Mouse (Mus musculus): ENCODE data around the gene Timm17a. TPM values are rescaled to one million over a fixed set of nuclear protein-coding genes. Genes with fewer than 3 reads are reported as not detected.
A peak's percentile ranks its signal among the peaks of the same experiment; 100 is the strongest.

Gene Timm17a
- polyA plus RNA-seq (2014; fragmentation: Nextera tagmentation; extraction: Ambion mirVana): 177 and 189 TPM in 2 replicates

DNA sequence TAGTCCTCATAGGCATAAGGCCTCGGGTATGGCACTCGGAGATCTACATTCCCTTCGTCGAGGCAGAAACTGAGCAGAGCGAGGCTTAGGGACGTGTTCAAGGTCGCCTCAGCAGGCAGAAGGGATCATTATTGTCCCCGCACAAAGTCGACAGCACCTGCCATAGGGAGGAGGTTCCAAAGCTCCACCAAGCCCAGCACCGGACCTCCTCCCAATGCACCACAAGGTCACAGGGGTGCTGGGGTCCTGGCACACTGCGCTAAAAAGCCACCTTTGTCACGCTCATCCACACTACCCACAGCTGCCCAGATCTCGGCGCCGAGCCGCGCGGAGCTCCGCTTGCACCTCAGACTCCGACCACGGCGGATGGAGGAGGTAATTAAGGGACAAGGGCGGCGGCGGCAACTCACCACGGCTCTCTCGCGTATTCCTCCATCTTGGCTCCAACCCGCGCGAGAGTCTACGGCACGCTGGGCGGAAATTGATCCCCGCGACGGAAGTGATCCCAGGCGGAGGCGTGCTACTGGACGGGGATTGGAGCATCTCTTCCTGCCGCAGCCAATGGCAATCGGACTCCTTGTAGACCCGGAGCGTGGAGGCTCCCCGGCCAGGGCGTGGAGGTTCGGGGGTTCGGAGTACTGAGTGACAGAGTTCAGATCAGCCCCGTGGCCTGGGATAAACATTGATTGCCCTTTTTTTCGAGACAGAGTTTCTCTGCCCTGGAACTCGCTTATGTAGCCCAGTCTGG lies at the start of gene Timm17a:
TSS of gene Timm17a (minus strand) at position 495 of the 748 bp plus-strand sequence.
- Histone ChIP-seq H3K27ac (ENCODE audit: low read depth) (peak within 1 kb of the TSS; percentile 74), H3K9me3 (ENCODE audit: low read depth, low read length) (no peaks in the 10 kb centered on the region), H3K36me3 (ENCODE audit: insufficient read depth) (peaks cover 16% of the 10 kb centered on the region), H3K27me3 (ENCODE audit: insufficient read depth, low read length) (no peaks in the 10 kb centered on the region), H3K4me3 (ENCODE audit: low read depth, low read length) (peak within 1 kb of the TSS; percentile 97), H3K9ac (peak within 1 kb of the TSS; percentile 98), H3K4me1 (ENCODE audit: insufficient read depth) (peaks cover 9% of the 10 kb centered on the region; the same call in 1 of the 2 replicates), H3K4me2 (peak within 1 kb of the TSS; percentile 89)
- no peak for TF ChIP-seq CTCF (IDR thresholded peaks at IDR 0.05; ENCODE audit: low read depth)
- DNase-seq: peak; percentile 98
- WGBS: under 1% methylated on average over 51 of the region's 51 CpGs
- peak; percentile 100 for ATAC-seq (ENCODE audit: insufficient read depth)

DNA sequence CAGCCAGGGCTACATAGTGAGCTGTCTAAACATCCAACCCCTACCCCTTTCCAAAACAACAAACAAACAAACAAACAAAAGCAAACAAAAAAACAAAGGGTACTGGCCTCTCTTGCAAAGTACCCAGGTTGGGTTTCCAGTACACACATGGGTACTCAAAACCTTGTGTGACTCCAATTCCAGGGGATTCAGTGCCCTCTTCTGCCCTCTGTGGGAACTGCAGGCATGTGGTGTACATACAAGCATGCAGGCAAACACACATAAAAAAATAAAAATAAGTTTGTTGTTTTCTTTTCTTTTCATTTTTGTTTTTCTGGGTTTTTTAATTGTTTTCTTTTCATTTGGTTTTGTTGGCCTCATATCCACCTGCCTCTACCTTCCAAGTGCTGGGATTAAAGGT lies 48.5 kb upstream of the Timm17a start:
- DNase-seq: no peak
- Histone ChIP-seq H3K4me2 (no peak overlapping the region), H3K27ac (ENCODE audit: low read depth) (no peak overlapping the region), H3K4me1 (ENCODE audit: insufficient read depth) (no peaks in the 10 kb centered on the region), H3K27me3 (ENCODE audit: insufficient read depth, low read length) (no peaks in the 10 kb centered on the region), H3K9me3 (ENCODE audit: low read depth, low read length) (0 out of 2 replicates have a peak, but pooled peaks cover 2% of the 10 kb centered on the region), H3K9ac (no peak overlapping the region), H3K36me3 (ENCODE audit: insufficient read depth) (no peaks in the 10 kb centered on the region), H3K4me3 (ENCODE audit: low read depth, low read length) (no peak overlapping the region)
- ATAC-seq (ENCODE audit: insufficient read depth): no peak
- peak; percentile 25; the same call in 1 of the 2 replicates for TF ChIP-seq CTCF (IDR thresholded peaks at IDR 0.05; ENCODE audit: low read depth)

DNA sequence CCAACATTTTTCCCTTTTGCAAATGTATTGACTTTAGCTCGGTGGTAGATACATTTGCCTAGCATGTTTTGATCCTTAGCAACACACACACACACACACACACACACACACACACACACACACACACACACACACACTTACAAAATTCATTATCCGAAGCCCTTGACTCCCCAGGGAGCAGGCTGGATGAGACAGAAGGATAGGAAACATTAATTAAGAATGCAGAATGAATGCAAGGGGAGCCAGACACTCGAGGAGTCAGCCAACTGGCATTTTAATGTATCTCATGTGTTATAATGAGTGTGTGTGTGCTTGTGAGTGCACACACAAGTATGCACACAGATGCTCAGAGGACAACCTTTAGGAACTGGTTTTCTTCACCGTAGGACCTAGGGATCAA lies 47.9 kb upstream of the Timm17a start:
- H3K4me3 ChIP-seq (ENCODE audit: low read depth, low read length): no peak overlapping the region
- H3K36me3 ChIP-seq (ENCODE audit: insufficient read depth): no peaks in the 10 kb centered on the region
- H3K4me1 ChIP-seq (ENCODE audit: insufficient read depth): no peaks in the 10 kb centered on the region
- DNase-seq (no peak), ATAC-seq (ENCODE audit: insufficient read depth) (no peak)
- H3K9me3 ChIP-seq (ENCODE audit: low read depth, low read length): 0 out of 2 replicates have a peak, but pooled peaks cover 2% of the 10 kb centered on the region
- TF ChIP-seq CTCF (IDR thresholded peaks at IDR 0.05; ENCODE audit: low read depth): no peak
- WGBS: 83% methylated on average over 4 of the region's 4 CpGs
- no peaks in the 10 kb centered on the region for H3K27me3 ChIP-seq (ENCODE audit: insufficient read depth, low read length)
- H3K4me2 ChIP-seq: no peak overlapping the region
- no peak overlapping the region for H3K27ac ChIP-seq (ENCODE audit: low read depth)
- no peak overlapping the region for H3K9ac ChIP-seq

DNA sequence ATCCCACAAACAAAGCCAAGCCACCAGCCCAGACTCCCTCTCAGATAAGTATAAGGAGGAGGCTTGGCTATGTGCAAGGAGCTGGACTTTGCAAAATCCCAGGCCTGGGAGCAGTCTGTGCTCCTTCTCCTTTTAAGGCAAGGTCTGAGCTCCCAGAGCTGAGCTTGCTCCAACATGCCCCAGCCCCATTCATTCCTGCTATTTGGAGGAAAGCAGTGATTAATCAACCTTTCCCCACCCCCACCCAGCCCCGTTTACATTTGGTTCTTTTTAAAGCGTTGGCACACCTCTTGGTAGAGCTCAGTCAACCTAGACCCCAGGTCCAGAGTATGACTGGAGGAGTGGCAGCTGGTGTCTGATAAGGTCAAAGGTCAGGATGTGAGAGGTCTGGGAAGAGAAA lies 45.5 kb upstream of the Timm17a start:
- no peaks in the 10 kb centered on the region for H3K36me3 ChIP-seq (ENCODE audit: insufficient read depth)
- H3K27ac ChIP-seq (ENCODE audit: low read depth): no peak overlapping the region; the same call in 1 of the 2 replicates
- 2% methylated on average over 2 of the region's 2 CpGs for WGBS
- no peaks in the 10 kb centered on the region for H3K4me1 ChIP-seq (ENCODE audit: insufficient read depth)
- no peak overlapping the region for H3K4me3 ChIP-seq (ENCODE audit: low read depth, low read length)
- TF ChIP-seq CTCF (IDR thresholded peaks at IDR 0.05; ENCODE audit: low read depth): no peak
- peak; percentile 56 for ATAC-seq (ENCODE audit: insufficient read depth)
- no peak overlapping the region for H3K4me2 ChIP-seq
- H3K9me3 ChIP-seq (ENCODE audit: low read depth, low read length): 0 out of 2 replicates have a peak, but pooled peaks cover 2% of the 10 kb centered on the region
- no peaks in the 10 kb centered on the region for H3K27me3 ChIP-seq (ENCODE audit: insufficient read depth, low read length)
- H3K9ac ChIP-seq: no peak overlapping the region
- DNase-seq: peak; percentile 37

DNA sequence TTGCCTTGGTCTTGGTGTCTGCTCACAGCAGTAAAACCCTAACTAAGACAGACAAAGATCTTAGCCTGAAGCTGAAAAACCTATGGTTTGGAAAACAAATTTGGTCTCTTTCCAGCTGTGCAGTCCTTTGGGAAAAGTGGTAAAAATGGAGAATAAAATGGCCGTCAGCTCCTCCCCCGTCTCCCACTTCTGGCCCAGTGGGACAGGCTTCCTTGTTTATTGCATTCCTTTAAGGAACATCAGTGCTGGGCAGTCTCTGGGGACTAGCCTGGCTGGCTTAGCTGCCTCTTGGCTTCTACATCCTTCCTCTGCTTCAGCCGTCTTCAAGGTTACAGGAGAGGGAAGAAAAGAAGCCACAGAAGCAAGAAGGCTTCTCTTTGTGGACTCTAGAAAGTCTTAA lies 38.4 kb upstream of the Timm17a start:
- no peak for TF ChIP-seq CTCF (IDR thresholded peaks at IDR 0.05; ENCODE audit: low read depth)
- Histone ChIP-seq H3K4me3 (ENCODE audit: low read depth, low read length) (no peak overlapping the region), H3K27me3 (ENCODE audit: insufficient read depth, low read length) (no peaks in the 10 kb centered on the region), H3K36me3 (ENCODE audit: insufficient read depth) (no peaks in the 10 kb centered on the region), H3K4me1 (ENCODE audit: insufficient read depth) (peaks cover 6% of the 10 kb centered on the region), H3K27ac (ENCODE audit: low read depth) (no peak overlapping the region), H3K9me3 (ENCODE audit: low read depth, low read length) (no peaks in the 10 kb centered on the region), H3K4me2 (no peak overlapping the region), H3K9ac (no peak overlapping the region)
- ATAC-seq (ENCODE audit: insufficient read depth): no peak
- DNase-seq: peak; percentile 35
- WGBS: 62% methylated on average over 3 of the region's 3 CpGs

DNA sequence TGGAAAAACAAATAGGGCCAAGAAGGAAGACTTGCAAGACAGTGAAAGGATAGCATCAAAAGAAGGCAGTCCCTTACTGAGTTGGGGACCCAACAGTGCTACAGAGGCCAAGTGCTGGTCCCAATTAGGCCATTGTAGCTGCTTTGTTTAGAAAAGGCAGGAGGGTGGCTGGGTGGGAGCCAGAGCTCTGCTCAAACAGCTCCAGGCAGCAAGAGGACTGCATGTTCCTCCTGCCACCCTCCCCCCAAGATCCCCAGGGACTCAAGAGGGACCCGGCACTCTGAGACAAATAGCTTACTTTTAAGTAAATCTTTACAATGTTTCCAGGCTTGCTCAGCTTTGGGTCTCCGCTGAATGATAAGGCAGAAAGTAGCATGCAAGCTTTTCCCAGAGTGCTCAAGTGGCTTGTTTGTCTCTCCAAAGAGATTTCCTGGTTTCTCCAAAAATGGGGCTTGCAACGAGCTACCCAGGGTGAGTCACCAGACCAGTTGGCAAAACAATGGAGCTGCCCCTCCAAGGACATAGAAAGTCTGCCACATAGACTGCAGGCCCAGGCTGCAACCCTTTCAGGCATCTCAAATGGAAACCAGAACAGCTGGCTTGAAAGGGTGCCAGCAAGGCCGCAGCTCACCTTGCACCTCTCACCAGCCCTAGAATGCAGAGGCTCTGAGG lies 34.1 kb upstream of the Timm17a start:
- Histone ChIP-seq H3K36me3 (ENCODE audit: insufficient read depth) (no peaks in the 10 kb centered on the region), H3K4me2 (no peak overlapping the region), H3K27me3 (ENCODE audit: insufficient read depth, low read length) (no peaks in the 10 kb centered on the region), H3K4me1 (ENCODE audit: insufficient read depth) (peaks cover 6% of the 10 kb centered on the region), H3K9ac (no peak overlapping the region), H3K27ac (ENCODE audit: low read depth) (peak overlapping the region; percentile 79), H3K4me3 (ENCODE audit: low read depth, low read length) (no peak overlapping the region), H3K9me3 (ENCODE audit: low read depth, low read length) (no peaks in the 10 kb centered on the region)
- DNase-seq: peak; percentile 42
- WGBS: 22% methylated on average over 4 of the region's 4 CpGs
- peak; percentile 41; the same call in 1 of the 2 replicates for ATAC-seq (ENCODE audit: insufficient read depth)
- no peak for TF ChIP-seq CTCF (IDR thresholded peaks at IDR 0.05; ENCODE audit: low read depth)

DNA sequence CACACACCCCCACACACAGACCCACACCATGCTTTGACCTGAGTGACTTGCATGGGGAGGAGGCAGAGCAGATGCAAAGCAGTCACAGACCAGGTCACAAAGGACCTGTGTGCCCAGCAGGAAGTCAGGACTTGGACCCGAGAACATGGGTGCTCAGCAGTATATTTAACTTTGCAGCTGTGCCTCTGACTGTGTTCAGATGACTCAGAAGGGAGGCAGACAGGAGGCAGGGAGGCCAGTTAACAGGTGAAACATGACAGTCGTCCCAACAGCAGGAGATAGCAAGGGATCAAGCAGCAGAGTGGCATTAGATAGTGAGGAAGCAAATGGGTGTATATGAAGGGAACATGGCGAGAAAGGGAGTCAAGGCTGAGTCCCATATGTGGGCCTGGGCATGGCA lies 33.3 kb upstream of the Timm17a start:
- WGBS: 51% methylated on average over 3 of the region's 3 CpGs
- peak overlapping the region; percentile 79 for H3K27ac ChIP-seq (ENCODE audit: low read depth)
- H3K36me3 ChIP-seq (ENCODE audit: insufficient read depth): no peaks in the 10 kb centered on the region
- DNase-seq: no peak
- no peaks in the 10 kb centered on the region for H3K9me3 ChIP-seq (ENCODE audit: low read depth, low read length)
- no peak for TF ChIP-seq CTCF (IDR thresholded peaks at IDR 0.05; ENCODE audit: low read depth)
- H3K4me3 ChIP-seq (ENCODE audit: low read depth, low read length): no peak overlapping the region
- H3K4me2 ChIP-seq: no peak overlapping the region
- H3K9ac ChIP-seq: no peak overlapping the region
- no peaks in the 10 kb centered on the region for H3K27me3 ChIP-seq (ENCODE audit: insufficient read depth, low read length)
- peaks cover 6% of the 10 kb centered on the region for H3K4me1 ChIP-seq (ENCODE audit: insufficient read depth)
- ATAC-seq (ENCODE audit: insufficient read depth): no peak
